Mouse (Mus musculus): ENCODE measurements around the gene Baz2b.

Baz2b gene

GRCm38 (mm10) chr2:59992488-59993189 is 217.0 kb downstream of the Baz2b start:
- no peak for DNase-seq

- DNase-seq: no peak
Observed at GRCm38 (mm10) chr2:59991775-59992174, 217.9 kb downstream of the Baz2b start.

DNA sequence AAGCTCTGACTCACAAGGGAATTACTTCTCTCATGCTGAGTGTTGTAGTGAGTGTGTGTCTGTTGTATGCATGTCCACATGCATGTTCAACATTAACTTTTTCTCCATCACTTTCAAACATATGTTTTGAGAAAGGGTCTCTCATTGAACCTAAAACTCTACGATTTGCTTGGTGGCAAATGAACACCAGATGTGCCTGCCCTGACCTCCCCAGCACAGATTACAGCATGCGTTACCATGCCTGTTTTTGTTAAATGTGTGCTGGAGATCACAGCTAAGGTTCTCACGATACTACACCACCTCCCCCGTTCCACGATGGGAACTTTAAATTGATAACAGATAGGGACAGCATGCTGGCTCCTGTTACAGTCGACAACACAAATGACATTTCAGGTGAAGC is 222.1 kb downstream of the Baz2b start:
- no peak for DNase-seq

GRCm38 (mm10) chr2:59979488-59980220 is 230.0 kb downstream of the Baz2b start:
- DNase-seq: no peak

DNA sequence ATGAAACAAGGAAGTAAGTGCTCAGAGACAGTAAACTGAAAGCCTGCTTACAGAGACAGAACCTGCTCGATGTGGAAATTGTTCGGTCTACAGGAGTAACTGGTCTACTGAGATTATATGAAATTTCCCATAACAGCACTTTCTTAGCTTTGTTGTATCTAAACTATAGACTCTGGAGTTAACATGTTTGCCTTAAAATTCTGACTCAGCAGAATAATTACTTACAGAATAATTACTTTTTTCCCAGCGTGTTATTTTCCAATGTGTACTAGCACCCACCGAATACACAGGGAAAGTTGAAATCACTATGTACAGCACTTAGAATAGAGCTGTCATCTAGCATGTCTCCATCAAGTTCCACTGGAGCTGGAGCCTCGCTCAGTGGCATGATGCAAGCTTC is 233.0 kb downstream of the Baz2b start:
- DNase-seq: no peak

DNA sequence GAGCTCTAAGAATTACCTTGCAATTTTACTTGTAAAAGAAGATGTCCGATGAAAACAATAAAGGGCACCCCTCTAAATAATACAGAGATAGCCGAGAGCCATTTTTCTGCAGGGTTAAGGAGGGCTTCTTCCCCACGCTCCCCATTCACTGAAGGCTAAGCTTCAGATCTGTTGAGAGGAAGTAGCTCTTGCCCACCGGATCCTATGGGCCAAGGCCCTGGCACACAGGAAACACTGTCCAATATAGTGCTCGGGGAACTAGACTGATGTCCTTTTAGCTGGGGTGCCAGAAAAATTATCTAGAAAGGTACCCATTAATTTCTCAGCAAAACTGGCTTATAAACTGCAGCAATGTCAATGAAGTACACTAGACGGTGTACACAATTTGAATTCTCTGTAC is 233.9 kb downstream of the Baz2b start:
- no peak for DNase-seq

DNA sequence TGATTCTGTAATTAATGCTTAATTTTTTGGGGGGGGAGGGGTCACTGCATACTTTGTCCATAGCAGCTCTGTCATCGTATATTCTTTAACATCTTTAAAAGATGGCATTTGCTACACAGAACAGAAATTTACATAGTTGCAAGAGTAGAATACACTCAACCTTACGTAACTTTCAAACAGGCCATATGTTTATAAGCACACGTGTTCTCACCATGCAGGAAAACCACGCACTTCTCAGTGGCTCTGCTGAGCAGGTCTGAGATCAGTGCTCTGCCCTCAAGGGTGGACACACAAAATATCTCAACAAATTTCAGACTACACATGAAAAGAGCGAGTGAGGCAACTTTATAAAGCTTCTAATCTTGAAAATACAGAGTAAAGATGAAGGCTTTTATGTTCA is 235.7 kb downstream of the Baz2b start:
- DNase-seq: no peak

- DNase-seq: no peak
Observed at GRCm38 (mm10) chr2:59973104-59973641, 236.5 kb downstream of the Baz2b start.

DNA sequence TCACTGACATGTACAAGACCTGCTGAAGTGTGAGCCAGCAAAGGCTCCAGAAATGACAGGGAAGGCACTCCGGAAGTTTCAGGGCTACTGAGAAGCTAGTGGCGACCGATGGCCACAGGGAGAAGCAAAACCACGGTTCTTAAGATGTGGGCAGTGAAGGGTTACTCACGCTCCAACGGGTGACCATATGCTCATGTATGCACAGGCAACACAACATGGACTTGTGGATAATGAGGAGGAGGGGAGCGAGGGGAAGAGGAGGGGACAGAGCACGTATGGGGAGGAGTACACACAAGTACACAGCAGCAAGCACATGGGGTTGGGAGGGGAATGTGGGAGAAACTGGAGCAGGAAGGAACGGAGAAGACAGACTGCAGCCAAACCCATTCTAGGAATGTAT is 239.1 kb downstream of the Baz2b start:
- DNase-seq: no peak

DNA sequence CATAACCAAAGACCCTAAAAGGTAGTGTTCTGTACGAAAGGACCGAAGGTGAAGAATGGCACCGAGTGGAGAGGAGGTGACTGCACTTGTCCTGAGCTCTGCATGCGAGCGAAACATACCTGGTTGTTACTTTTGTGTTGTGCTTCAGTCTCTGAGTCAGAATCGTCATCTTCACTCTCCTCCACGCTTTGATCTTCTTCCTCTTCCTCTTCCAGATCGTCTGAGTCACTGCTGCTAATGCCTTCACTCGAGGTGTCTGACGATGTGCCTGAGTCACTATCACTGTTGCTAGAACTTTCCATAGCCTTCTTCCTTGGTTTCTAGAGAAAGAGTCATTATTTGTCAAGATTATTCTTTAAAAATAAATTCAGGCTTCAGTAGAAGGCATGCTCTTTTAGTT is 240.5 kb downstream of the Baz2b start:
- DNase-seq: no peak

GRCm38 (mm10) chr2:59968593-59968992 is 241.0 kb downstream of the Baz2b start:
- DNase-seq: no peak

DNA sequence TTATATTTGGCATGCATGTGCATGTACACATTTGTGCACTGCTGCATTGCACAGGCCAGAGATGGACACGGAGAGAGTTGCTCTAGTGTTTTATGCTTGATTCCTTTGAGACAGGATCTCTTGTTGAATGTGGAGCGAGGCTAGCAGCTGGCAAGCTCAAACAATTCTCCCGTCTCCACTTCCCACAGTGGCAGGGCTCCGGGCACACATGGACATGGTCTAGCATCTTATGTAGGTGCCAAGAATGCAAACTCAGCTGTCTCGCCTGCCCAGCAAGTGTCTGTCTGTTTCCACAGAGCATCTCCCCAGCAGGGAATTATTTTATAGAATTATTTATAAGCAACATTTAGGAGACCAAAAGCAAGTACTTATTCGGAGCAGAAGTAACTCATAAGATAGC is 243.2 kb downstream of the Baz2b start:
- DNase-seq: no peak

GRCm38 (mm10) chr2:59963011-59963410 is 246.6 kb downstream of the Baz2b start:
- no peak for DNase-seq

- no peak for DNase-seq
Observed at GRCm38 (mm10) chr2:59962579-59962978, 247.1 kb downstream of the Baz2b start.

DNA sequence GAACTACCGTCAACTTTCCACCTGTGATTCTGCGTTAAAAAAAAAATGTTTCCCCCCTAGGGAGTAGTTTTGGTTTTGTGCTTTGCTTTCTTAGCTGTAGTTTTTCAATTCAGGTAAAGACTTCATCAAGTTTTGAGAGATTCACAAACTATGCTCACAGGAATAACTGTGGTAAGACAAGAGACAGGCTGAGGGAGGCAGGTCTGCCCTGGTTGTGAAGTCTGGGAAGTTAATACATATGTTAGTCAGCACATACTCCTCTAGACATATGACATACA is 249.2 kb downstream of the Baz2b start:
- no peak for DNase-seq

DNA sequence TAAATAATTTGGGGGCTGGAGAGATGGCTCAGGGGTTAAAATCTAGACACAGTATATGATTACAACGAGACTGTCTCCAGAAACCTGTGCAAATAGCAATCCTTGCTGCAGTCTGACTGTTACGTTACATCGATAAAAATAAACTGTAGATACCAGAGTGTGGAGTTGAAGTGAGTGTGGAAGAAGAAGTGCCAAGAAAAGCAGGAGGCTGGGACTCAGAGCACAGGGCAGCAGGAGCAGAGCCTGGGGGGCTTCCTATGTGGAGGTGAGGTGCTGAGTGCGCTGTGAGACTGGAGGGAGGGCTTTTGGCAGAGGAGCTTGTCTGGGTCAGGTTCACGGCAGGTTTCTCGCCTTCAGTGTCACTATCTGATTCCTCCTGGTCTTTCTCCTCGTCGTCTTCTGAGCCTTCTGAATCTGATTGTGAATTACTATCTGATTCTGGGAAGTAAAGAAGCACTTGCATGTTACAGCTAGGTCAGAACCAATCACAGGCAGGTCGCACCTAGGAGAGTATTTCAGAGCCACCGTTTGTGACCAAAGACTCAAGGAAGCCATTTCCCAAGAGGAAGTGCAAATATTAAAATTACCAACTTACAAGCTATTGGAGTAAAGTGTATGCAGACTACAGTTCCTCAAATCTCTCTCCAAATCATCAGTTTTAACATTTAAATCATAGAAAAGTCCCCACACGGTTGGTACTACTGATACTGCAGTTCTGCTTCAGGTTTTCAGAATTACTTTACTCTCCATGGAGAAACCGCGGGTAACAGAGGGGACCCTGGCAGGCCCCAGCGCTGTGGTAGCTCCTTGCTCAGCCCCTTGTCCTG is 249.8 kb downstream of the Baz2b start:
- no peak for DNase-seq

- no peak for DNase-seq
Observed at GRCm38 (mm10) chr2:59958543-59958942, 251.1 kb downstream of the Baz2b start.

- no peak for DNase-seq
Observed at GRCm38 (mm10) chr2:59955916-59956315, 253.7 kb downstream of the Baz2b start.

- DNase-seq: no peak
Observed at GRCm38 (mm10) chr2:59954791-59955190, 254.8 kb downstream of the Baz2b start.

GRCm38 (mm10) chr2:59952286-59953014 is 257.2 kb downstream of the Baz2b start:
- DNase-seq: no peak

GRCm38 (mm10) chr2:59951706-59952105 is 257.9 kb downstream of the Baz2b start:
- DNase-seq: no peak

- DNase-seq: no peak
Observed at GRCm38 (mm10) chr2:59951127-59951526, 258.5 kb downstream of the Baz2b start.

- no peak for DNase-seq
Observed at GRCm38 (mm10) chr2:59936296-59936695, 273.3 kb downstream of the Baz2b start.

All from B cell, adult 2 months (primary cell).